Mouse (Mus musculus) heart, embryonic 16.5 days (tissue): ENCODE data around the gene Ccser1. TPM values are rescaled to one million over a fixed set of nuclear protein-coding genes. Genes with fewer than 3 reads are reported as not detected.

ENCODE experiments used
- ATAC-seq: fragments of 200-750 bp; cut with Nextera tagmentation; replicated peaks from 2 replicates; pipeline ENCODE4 v1.8.0; 2017; ENCODE audit warnings: moderate number of reproducible peaks; ENCODE audit not compliant: insufficient read depth, low FRiP score; ENCODE audit errors: extremely low read depth
- H3K27ac ChIP-seq: fragments of 300-500 bp; sonication (generic); 2 replicates; pipeline ENCODE4 v1.5.1; 2014; ENCODE audit warnings: mild to moderate bottlenecking, low read length, control low read depth, moderate library complexity
- H3K27me3 ChIP-seq: fragments of 300-500 bp; sonication (generic); 2 replicates; pipeline ENCODE4 v1.6.1; 2014; ENCODE audit warnings: low read length, mixed read lengths; ENCODE audit not compliant: control insufficient read depth, insufficient read depth
- H3K36me3 ChIP-seq: fragments of 300-500 bp; sonication (generic); 2 replicates; pipeline ENCODE4 v1.6.1; 2014; ENCODE audit not compliant: control insufficient read depth, insufficient read depth
- H3K4me1 ChIP-seq: fragments of 300-500 bp; sonication (generic); 2 replicates; pipeline ENCODE4 v1.6.1; 2014; ENCODE audit warnings: low read length, mixed read lengths; ENCODE audit not compliant: control insufficient read depth, insufficient read depth
- H3K4me2 ChIP-seq: fragments of 300-500 bp; sonication (generic); 2 replicates; pipeline ENCODE4 v1.6.1; 2014; ENCODE audit warnings: low read depth, mild to moderate bottlenecking, control low read depth, low read length
- H3K4me3 ChIP-seq: fragments of 300-500 bp; sonication (generic); 2 replicates; pipeline ENCODE4 v1.5.1; 2014; ENCODE audit warnings: mild to moderate bottlenecking, control low read depth, low read length
- H3K9ac ChIP-seq: fragments of 300-500 bp; sonication (generic); 2 replicates; pipeline ENCODE4 v1.6.1; 2014; ENCODE audit warnings: low read length, control low read depth
- H3K9me3 ChIP-seq: fragments of 300-500 bp; sonication (generic); replicated peaks from 2 replicates; pipeline ENCODE4 v1.6.1; 2016; ENCODE audit warnings: low read length; ENCODE audit not compliant: control insufficient read depth
- WGBS: fragments of 180-500 bp; shearing (Covaris S2); extraction: QIAGEN DNeasy Blood & Tissue Kit; methylation state at CpG from one replicate; pipeline ENCODE4 v1.1.7; 2014; 5-methylcytosine and 5-hydroxymethylcytosine counted together
- polyA plus RNA-seq: library from polyadenylated mRNA; unstranded; fragments of >200 nt; fragmentation: Nextera tagmentation; extraction: Ambion mirVana; gene quantifications from 2 replicates; pipeline ENCODE4 v1.2.1, GENCODE M21; 2015

Gene Ccser1
- polyA plus RNA-seq, 1 experiment from 2014 or later: 1.8 TPM

GRCm38 (mm10) chr6:61493386-61493785, 313.3 kb downstream of the Ccser1 start:
- Histone ChIP-seq H3K4me2 (no peak overlapping the region), H3K4me1 (no peaks in the 10 kb centered on the region), H3K9ac (no peak overlapping the region), H3K9me3 (no peaks in the 10 kb centered on the region), H3K27me3 (no peaks in the 10 kb centered on the region), H3K4me3 (no peak overlapping the region), H3K36me3 (no peaks in the 10 kb centered on the region), H3K27ac (no peak overlapping the region)
- WGBS: 88% methylated on average over 5 of the region's 5 CpGs
- ATAC-seq: no peak

GRCm38 (mm10) chr6:61515310-61515709, 335.2 kb downstream of the Ccser1 start:
- 66% methylated on average over 2 of the region's 2 CpGs for WGBS

GRCm38 (mm10) chr6:61521587-61521986, 341.5 kb downstream of the Ccser1 start:
- Histone ChIP-seq H3K36me3 (no peaks in the 10 kb centered on the region), H3K4me3 (no peak overlapping the region), H3K4me2 (no peak overlapping the region), H3K4me1 (no peaks in the 10 kb centered on the region), H3K27ac (no peak overlapping the region), H3K27me3 (no peaks in the 10 kb centered on the region), H3K9me3 (no peaks in the 10 kb centered on the region), H3K9ac (no peak overlapping the region)
- WGBS: 83% methylated on average over 2 of the region's 2 CpGs
- ATAC-seq: no peak

More at GRCm38 (mm10) chr6:61515310-61515709, 335.2 kb downstream of the Ccser1 start:
- H3K9ac ChIP-seq: no peak overlapping the region
- no peak for ATAC-seq
- no peaks in the 10 kb centered on the region for H3K4me1 ChIP-seq
- H3K36me3 ChIP-seq: no peaks in the 10 kb centered on the region
- H3K27ac ChIP-seq: no peak overlapping the region
- no peak overlapping the region for H3K4me2 ChIP-seq
- H3K27me3 ChIP-seq: no peaks in the 10 kb centered on the region
- no peak overlapping the region for H3K4me3 ChIP-seq
- no peaks in the 10 kb centered on the region for H3K9me3 ChIP-seq

- H3K9ac ChIP-seq: no peak overlapping the region
- H3K36me3 ChIP-seq: no peaks in the 10 kb centered on the region
- no peak overlapping the region for H3K4me2 ChIP-seq
- 74% methylated on average over 3 of the region's 3 CpGs for WGBS
- H3K27me3 ChIP-seq: no peaks in the 10 kb centered on the region
- H3K4me1 ChIP-seq: no peaks in the 10 kb centered on the region
- no peaks in the 10 kb centered on the region for H3K9me3 ChIP-seq
- H3K4me3 ChIP-seq: no peak overlapping the region
- H3K27ac ChIP-seq: no peak overlapping the region
- no peak for ATAC-seq
Measured at GRCm38 (mm10) chr6:61522108-61522507, 342.0 kb downstream of the Ccser1 start.

- Histone ChIP-seq H3K9ac (no peak overlapping the region), H3K9me3 (no peaks in the 10 kb centered on the region), H3K4me2 (no peak overlapping the region), H3K36me3 (no peaks in the 10 kb centered on the region), H3K27me3 (no peaks in the 10 kb centered on the region), H3K4me3 (no peak overlapping the region), H3K4me1 (no peaks in the 10 kb centered on the region), H3K27ac (no peak overlapping the region)
- WGBS: 31% methylated on average over 14 of the region's 14 CpGs
- no peak for ATAC-seq
Measured at GRCm38 (mm10) chr6:61523748-61524493, 343.8 kb downstream of the Ccser1 start.

- Histone ChIP-seq H3K9me3 (no peaks in the 10 kb centered on the region), H3K27me3 (no peaks in the 10 kb centered on the region), H3K4me3 (no peak overlapping the region), H3K36me3 (no peaks in the 10 kb centered on the region), H3K9ac (no peak overlapping the region), H3K4me2 (no peak overlapping the region), H3K4me1 (no peaks in the 10 kb centered on the region), H3K27ac (no peak overlapping the region)
- no peak for ATAC-seq
Measured at GRCm38 (mm10) chr6:61540732-61541131, 360.6 kb downstream of the Ccser1 start.

- ATAC-seq: no peak
- no peaks in the 10 kb centered on the region for H3K36me3 ChIP-seq
- H3K27me3 ChIP-seq: no peaks in the 10 kb centered on the region
- 85% methylated on average over 7 of the region's 7 CpGs for WGBS
- no peaks in the 10 kb centered on the region for H3K4me1 ChIP-seq
- H3K4me2 ChIP-seq: no peak overlapping the region
- H3K9me3 ChIP-seq: no peaks in the 10 kb centered on the region
- no peak overlapping the region for H3K27ac ChIP-seq
- H3K4me3 ChIP-seq: no peak overlapping the region
- H3K9ac ChIP-seq: no peak overlapping the region
Measured at GRCm38 (mm10) chr6:61543459-61544044, 363.4 kb downstream of the Ccser1 start.

- no peaks in the 10 kb centered on the region for H3K27me3 ChIP-seq
- H3K27ac ChIP-seq: no peak overlapping the region
- no peak overlapping the region for H3K4me2 ChIP-seq
- H3K36me3 ChIP-seq: no peaks in the 10 kb centered on the region
- H3K9me3 ChIP-seq: no peaks in the 10 kb centered on the region
- no peak overlapping the region for H3K4me3 ChIP-seq
- WGBS: 69% methylated on average over 2 of the region's 2 CpGs
- no peak overlapping the region for H3K9ac ChIP-seq
- no peaks in the 10 kb centered on the region for H3K4me1 ChIP-seq
- no peak for ATAC-seq
Measured at GRCm38 (mm10) chr6:61567551-61567950, 387.4 kb downstream of the Ccser1 start.

GRCm38 (mm10) chr6:61567967-61568366, 387.8 kb downstream of the Ccser1 start:
- no peaks in the 10 kb centered on the region for H3K36me3 ChIP-seq
- no peaks in the 10 kb centered on the region for H3K4me1 ChIP-seq
- H3K27ac ChIP-seq: no peak overlapping the region
- WGBS: 86% methylated on average over 8 of the region's 8 CpGs
- no peaks in the 10 kb centered on the region for H3K9me3 ChIP-seq
- no peak for ATAC-seq
- H3K4me3 ChIP-seq: no peak overlapping the region
- H3K27me3 ChIP-seq: no peaks in the 10 kb centered on the region
- no peak overlapping the region for H3K4me2 ChIP-seq
- no peak overlapping the region for H3K9ac ChIP-seq
